Mouse (Mus musculus) midbrain, embryonic 12.5 days (tissue): ENCODE measurements at regions not wholly inside any gene's neighbourhood (a gene's known extent, or its start where the extent isn't known, plus 50 kb on each side); places are given as distances from the start of the nearest gene placed in this dataset.
A peak's percentile ranks its signal among the peaks of the same experiment; 100 is the strongest.

ENCODE experiments used
- ATAC-seq: fragments of 200-750 bp; cut with Nextera tagmentation; 2 replicates; pipeline ENCODE4 v1.8.0; 2017; ENCODE audit warnings: low read depth, moderate TSS enrichment, moderate library complexity; ENCODE audit not compliant: low FRiP score
- H3K27ac ChIP-seq: fragments of 300-500 bp; sonication (generic); replicated peaks from 2 replicates; pipeline ENCODE4 v1.5.1; 2016; ENCODE audit warnings: mild to moderate bottlenecking
- H3K27me3 ChIP-seq: fragments of 300-500 bp; sonication (generic); 2 replicates; pipeline ENCODE4 v1.6.1; 2016; ENCODE audit warnings: mild to moderate bottlenecking
- H3K36me3 ChIP-seq: fragments of 300-500 bp; sonication (generic); 2 replicates; pipeline ENCODE4 v1.6.1; 2016
- H3K4me1 ChIP-seq: fragments of 300-500 bp; sonication (generic); 2 replicates; pipeline ENCODE4 v1.6.1; 2016
- H3K4me2 ChIP-seq: fragments of 300-500 bp; sonication (generic); replicated peaks from 2 replicates; pipeline ENCODE4 v1.6.1; 2016; ENCODE audit warnings: mild to moderate bottlenecking, moderate library complexity
- H3K4me3 ChIP-seq: fragments of 300-500 bp; sonication (generic); 2 replicates; pipeline ENCODE4 v1.5.1; 2016; ENCODE audit warnings: mild to moderate bottlenecking
- H3K9ac ChIP-seq: fragments of 300-500 bp; sonication (generic); replicated peaks from 2 replicates; pipeline ENCODE4 v1.6.1; 2016; ENCODE audit warnings: mild to moderate bottlenecking, moderate library complexity
- H3K9me3 ChIP-seq: fragments of 300-500 bp; sonication (generic); 2 replicates; pipeline ENCODE4 v1.6.1; 2016; ENCODE audit warnings: mild to moderate bottlenecking
- WGBS: fragments of 180-500 bp; shearing (Covaris S2); methylation state at CpG from one replicate; pipeline ENCODE4 v1.1.7; 2016; 5-methylcytosine and 5-hydroxymethylcytosine counted together

- no peak overlapping the region for H3K4me3 ChIP-seq
- H3K9ac ChIP-seq, result no peak overlapping the region
- no peaks in the 10 kb centered on the region for H3K4me1 ChIP-seq
- H3K4me2 ChIP-seq, result no peak overlapping the region
- ATAC-seq, result no peak
- H3K9me3 ChIP-seq, result no peaks in the 10 kb centered on the region
- H3K27me3 ChIP-seq, result no peaks in the 10 kb centered on the region
- WGBS, result 85% methylated on average over 3 of the region's 3 CpGs
- no peak overlapping the region for H3K27ac ChIP-seq
- no peaks in the 10 kb centered on the region for H3K36me3 ChIP-seq
Measured at GRCm38 (mm10) chr1:10771793-10772192, 642.1 kb upstream of the A830018L16Rik start.

- Histone ChIP-seq H3K9ac (no peak overlapping the region), H3K9me3 (no peaks in the 10 kb centered on the region), H3K27me3 (no peaks in the 10 kb centered on the region), H3K27ac (no peak overlapping the region), H3K4me3 (no peak overlapping the region), H3K4me1 (no peaks in the 10 kb centered on the region), H3K36me3 (no peaks in the 10 kb centered on the region), H3K4me2 (no peak overlapping the region)
- 70% methylated on average over 6 of the region's 6 CpGs for WGBS
- ATAC-seq, result peak; percentile 41
Measured at GRCm38 (mm10) chr1:10794074-10794783, 619.7 kb upstream of the A830018L16Rik start.

- Histone ChIP-seq H3K4me2 (no peak overlapping the region), H3K9me3 (0 out of 2 replicates have a peak, but pooled peaks cover 6% of the 10 kb centered on the region), H3K4me1 (no peaks in the 10 kb centered on the region), H3K27me3 (no peaks in the 10 kb centered on the region), H3K4me3 (no peak overlapping the region), H3K9ac (no peak overlapping the region), H3K36me3 (no peaks in the 10 kb centered on the region), H3K27ac (no peak overlapping the region)
- ATAC-seq, result peak; percentile 79; the same call in 1 of the 2 replicates
- 69% methylated on average over 6 of the region's 6 CpGs for WGBS
Measured at GRCm38 (mm10) chr1:10835653-10836415, 578.1 kb upstream of the A830018L16Rik start.

- no peak overlapping the region for H3K4me2 ChIP-seq
- H3K9ac ChIP-seq, result no peak overlapping the region
- H3K27me3 ChIP-seq, result no peaks in the 10 kb centered on the region
- no peak overlapping the region for H3K27ac ChIP-seq
- no peaks in the 10 kb centered on the region for H3K36me3 ChIP-seq
- no peaks in the 10 kb centered on the region for H3K4me1 ChIP-seq
- no peak for ATAC-seq
- no peak overlapping the region for H3K4me3 ChIP-seq
- 0 out of 2 replicates have a peak, but pooled peaks cover 6% of the 10 kb centered on the region for H3K9me3 ChIP-seq
- 84% methylated on average over 2 of the region's 2 CpGs for WGBS
Measured at GRCm38 (mm10) chr1:10837180-10837579, 576.7 kb upstream of the A830018L16Rik start.

- no peak overlapping the region for H3K27ac ChIP-seq
- H3K9me3 ChIP-seq, result no peaks in the 10 kb centered on the region
- H3K4me2 ChIP-seq, result no peak overlapping the region
- H3K4me1 ChIP-seq, result 0 out of 2 replicates have a peak, but pooled peaks cover 3% of the 10 kb centered on the region
- no peaks in the 10 kb centered on the region for H3K27me3 ChIP-seq
- WGBS, result 77% methylated on average over 2 of the region's 2 CpGs
- no peak overlapping the region for H3K4me3 ChIP-seq
- H3K36me3 ChIP-seq, result no peaks in the 10 kb centered on the region
- no peak overlapping the region for H3K9ac ChIP-seq
- ATAC-seq, result no peak
Measured at GRCm38 (mm10) chr1:10852934-10853333, 561.0 kb upstream of the A830018L16Rik start.

GRCm38 (mm10) chr1:10854495-10854894 lies 559.4 kb upstream of the A830018L16Rik start:
- no peak overlapping the region for H3K4me2 ChIP-seq
- H3K27ac ChIP-seq, result no peak overlapping the region
- H3K4me1 ChIP-seq, result 0 out of 2 replicates have a peak, but pooled peaks cover 3% of the 10 kb centered on the region
- no peak overlapping the region for H3K9ac ChIP-seq
- H3K9me3 ChIP-seq, result no peaks in the 10 kb centered on the region
- no peak overlapping the region for H3K4me3 ChIP-seq
- H3K27me3 ChIP-seq, result no peaks in the 10 kb centered on the region
- 14% methylated on average over 1 of the region's 1 CpGs for WGBS
- no peaks in the 10 kb centered on the region for H3K36me3 ChIP-seq
- ATAC-seq, result 0 out of 2 replicates have a peak, but pooled peaks have one; percentile 56

- Histone ChIP-seq H3K4me3 (no peak overlapping the region), H3K9ac (no peak overlapping the region), H3K4me2 (no peak overlapping the region), H3K27ac (no peak overlapping the region), H3K9me3 (no peaks in the 10 kb centered on the region), H3K36me3 (no peaks in the 10 kb centered on the region), H3K4me1 (no peaks in the 10 kb centered on the region), H3K27me3 (no peaks in the 10 kb centered on the region)
- 95% methylated on average over 5 of the region's 5 CpGs for WGBS
- no peak for ATAC-seq
Measured at GRCm38 (mm10) chr1:10871163-10871853, 542.6 kb upstream of the A830018L16Rik start.

GRCm38 (mm10) chr1:10872266-10872665 lies 541.6 kb upstream of the A830018L16Rik start:
- no peak overlapping the region for H3K4me2 ChIP-seq

GRCm38 (mm10) chr1:10872726-10873125 lies 541.2 kb upstream of the A830018L16Rik start:
- H3K4me1 ChIP-seq, result no peaks in the 10 kb centered on the region
- no peaks in the 10 kb centered on the region for H3K36me3 ChIP-seq
- no peaks in the 10 kb centered on the region for H3K27me3 ChIP-seq
- 85% methylated on average over 2 of the region's 2 CpGs for WGBS
- H3K4me2 ChIP-seq, result no peak overlapping the region
- no peak for ATAC-seq
- H3K27ac ChIP-seq, result no peak overlapping the region
- H3K4me3 ChIP-seq, result no peak overlapping the region
- H3K9ac ChIP-seq, result no peak overlapping the region
- H3K9me3 ChIP-seq, result no peaks in the 10 kb centered on the region

More at GRCm38 (mm10) chr1:10872266-10872665, 541.6 kb upstream of the A830018L16Rik start:
- Histone ChIP-seq H3K9me3 (no peaks in the 10 kb centered on the region), H3K9ac (no peak overlapping the region), H3K36me3 (no peaks in the 10 kb centered on the region), H3K4me1 (no peaks in the 10 kb centered on the region), H3K4me3 (no peak overlapping the region), H3K27ac (no peak overlapping the region), H3K27me3 (no peaks in the 10 kb centered on the region)
- ATAC-seq, result no peak

GRCm38 (mm10) chr1:10877391-10878170 lies 536.3 kb upstream of the A830018L16Rik start:
- H3K4me2 ChIP-seq, result no peak overlapping the region
- H3K4me3 ChIP-seq, result no peak overlapping the region
- H3K27me3 ChIP-seq, result no peaks in the 10 kb centered on the region
- no peaks in the 10 kb centered on the region for H3K4me1 ChIP-seq
- H3K9me3 ChIP-seq, result no peaks in the 10 kb centered on the region
- H3K36me3 ChIP-seq, result no peaks in the 10 kb centered on the region
- ATAC-seq, result peak; percentile 30; the same call in 1 of the 2 replicates
- no peak overlapping the region for H3K27ac ChIP-seq
- 54% methylated on average over 2 of the region's 2 CpGs for WGBS
- no peak overlapping the region for H3K9ac ChIP-seq

- Histone ChIP-seq H3K9ac (no peak overlapping the region), H3K36me3 (no peaks in the 10 kb centered on the region), H3K4me2 (no peak overlapping the region), H3K9me3 (no peaks in the 10 kb centered on the region), H3K27me3 (no peaks in the 10 kb centered on the region), H3K4me3 (no peak overlapping the region), H3K27ac (no peak overlapping the region), H3K4me1 (no peaks in the 10 kb centered on the region)
- no peak for ATAC-seq
- WGBS, result 54% methylated on average over 3 of the region's 3 CpGs
Measured at GRCm38 (mm10) chr1:10878221-10878760, 535.6 kb upstream of the A830018L16Rik start.
